Mouse (Mus musculus) adrenal gland, postnatal 10 days (tissue): Measurements from ENCODE around the gene Igtp. TPM values are rescaled to one million over a fixed set of nuclear protein-coding genes. Genes with fewer than 3 reads are reported as not detected.
"Not testable (repeated sequence)": the region's sequence is repeated elsewhere in the genome, so short reads cannot be mapped to it uniquely, and the experiment has no call there.

Experiments
- DNase-seq: peaks from one replicate; pipeline ENCODE4 v3.0.0; 2021; ENCODE audit warnings: mixed read lengths
- total RNA-seq, 2 experiments: library from RNA; stranded (reverse); gene quantifications; 2 replicates each; pipeline ENCODE4 v1.2.3; 2021

The Igtp gene
- total RNA-seq, 2 experiments from 2014 or later, result 7.7 to 8.4 TPM

DNA sequence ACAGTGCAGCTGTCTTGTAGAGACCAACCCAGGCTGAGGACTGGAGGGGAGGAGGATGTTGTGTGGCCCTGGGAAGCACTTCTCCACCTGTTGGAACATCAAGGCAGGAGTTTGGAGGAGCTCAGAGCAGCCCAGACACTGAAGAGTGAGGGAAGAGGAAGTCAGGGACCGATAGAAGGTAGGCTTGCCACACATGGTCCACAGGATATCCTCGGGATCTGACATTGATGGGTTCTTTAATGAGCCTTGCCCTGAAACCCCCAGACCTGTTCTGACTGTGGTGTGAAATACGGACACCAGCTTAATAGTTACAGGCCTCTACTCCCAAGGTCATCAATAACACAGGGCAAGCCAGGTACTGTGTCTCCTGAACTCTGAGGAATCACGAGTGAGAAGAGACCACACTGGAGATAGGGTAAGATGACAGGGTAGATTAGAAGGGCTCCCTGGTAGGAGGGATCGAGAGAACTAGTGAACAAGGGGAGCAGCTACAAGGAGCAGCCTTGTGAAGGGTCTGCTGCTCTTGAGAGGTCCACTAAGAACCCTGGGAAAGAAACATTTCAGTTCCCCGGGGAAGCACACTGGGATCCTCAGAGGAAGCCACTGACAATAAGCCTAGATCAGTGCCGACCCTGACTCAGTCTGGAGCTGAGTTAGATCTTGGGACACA is 14.5 kb downstream of the Igtp start:
- no peak for DNase-seq

DNA sequence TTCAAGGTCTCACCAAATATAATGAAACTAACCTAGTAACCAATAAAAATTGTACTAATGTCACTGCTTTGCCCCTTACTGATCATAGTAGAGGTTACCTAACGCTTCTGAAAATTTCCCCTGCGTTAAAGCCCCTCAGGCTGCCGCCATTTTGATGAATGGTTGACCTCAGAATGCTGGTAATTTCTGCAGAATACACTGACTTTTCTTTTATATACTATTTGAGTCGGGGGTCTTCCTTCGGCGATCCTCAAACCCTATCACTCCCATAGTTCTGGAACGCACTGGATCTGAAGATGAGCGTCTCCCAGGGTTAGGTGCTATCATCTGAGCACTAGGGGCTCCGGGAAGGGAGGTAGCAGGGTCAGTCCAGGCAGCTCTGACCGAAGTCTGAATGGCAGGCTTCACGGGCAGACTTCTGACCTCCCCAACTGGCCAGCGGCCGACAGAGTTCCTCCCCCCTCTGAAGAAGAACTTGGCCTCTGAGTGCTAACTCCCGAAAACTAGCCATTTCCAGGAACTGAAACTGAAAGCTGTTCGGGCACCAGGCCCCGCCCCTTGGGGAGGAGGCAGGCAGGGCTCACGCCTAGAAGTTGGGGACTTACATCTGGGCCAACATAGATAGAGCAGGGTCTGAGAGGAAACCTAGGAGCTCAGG is 15.2 kb downstream of the Igtp start:
- peak; percentile 92 for DNase-seq

DNA sequence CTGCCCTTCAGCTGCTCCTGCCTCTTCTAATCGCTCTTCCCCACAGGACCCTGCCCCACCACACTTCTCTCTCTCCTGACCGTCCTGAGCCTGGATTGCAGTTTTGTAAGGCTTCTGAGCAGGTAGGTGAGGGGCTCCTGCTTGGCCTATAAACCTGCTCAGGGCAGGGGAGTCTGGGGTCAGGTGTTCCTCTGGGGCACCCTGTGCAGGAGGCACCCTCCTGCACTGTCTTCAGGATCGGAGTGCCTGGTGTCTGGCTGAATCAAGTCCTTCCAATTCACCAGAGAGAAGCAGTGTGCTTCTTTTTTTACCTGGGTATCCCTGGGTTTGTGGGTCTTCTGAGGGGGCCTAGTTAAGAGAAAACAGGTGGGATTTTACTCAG is 15.7 kb downstream of the Igtp start:
- not testable (repeated sequence) for DNase-seq

DNA sequence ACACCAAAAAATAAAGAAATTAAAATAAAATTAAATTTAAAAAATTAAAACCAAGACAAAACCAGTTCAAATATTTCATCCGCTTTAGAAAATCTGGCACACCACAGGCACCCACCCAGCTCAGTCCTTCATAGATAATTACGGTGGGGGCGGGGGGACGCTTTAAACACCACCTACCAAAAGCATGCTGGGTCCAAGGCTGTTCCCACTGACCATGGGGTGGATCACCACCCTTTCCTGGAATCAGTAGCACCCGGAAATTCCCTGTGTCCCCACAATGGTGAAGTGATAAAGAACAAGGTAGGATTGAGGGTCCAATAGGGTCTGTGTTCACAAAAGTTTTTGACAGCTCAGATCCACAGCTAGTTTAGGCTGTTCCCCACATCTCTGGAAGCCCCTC is 16.5 kb downstream of the Igtp start:
- no peak for DNase-seq

DNA sequence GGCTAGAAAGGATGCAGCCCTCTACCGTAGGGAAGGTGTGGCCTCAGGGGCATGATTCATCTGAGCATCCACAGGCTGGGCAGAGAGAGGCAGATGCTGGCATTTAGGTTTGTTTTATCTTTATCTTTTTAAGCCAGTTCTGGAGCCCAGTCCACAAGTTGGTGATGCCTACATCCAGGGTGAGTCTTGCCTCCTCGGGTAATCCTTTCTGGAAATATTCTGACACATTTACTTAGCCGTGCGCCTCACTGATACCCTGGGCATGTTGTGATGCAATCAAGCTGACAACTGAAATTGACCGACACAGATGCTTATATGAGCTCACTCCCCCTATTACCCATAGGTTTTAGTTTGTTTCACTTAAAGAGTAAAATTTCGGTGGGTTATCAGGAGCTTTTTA is 17.5 kb downstream of the Igtp start:
- no peak for DNase-seq

DNA sequence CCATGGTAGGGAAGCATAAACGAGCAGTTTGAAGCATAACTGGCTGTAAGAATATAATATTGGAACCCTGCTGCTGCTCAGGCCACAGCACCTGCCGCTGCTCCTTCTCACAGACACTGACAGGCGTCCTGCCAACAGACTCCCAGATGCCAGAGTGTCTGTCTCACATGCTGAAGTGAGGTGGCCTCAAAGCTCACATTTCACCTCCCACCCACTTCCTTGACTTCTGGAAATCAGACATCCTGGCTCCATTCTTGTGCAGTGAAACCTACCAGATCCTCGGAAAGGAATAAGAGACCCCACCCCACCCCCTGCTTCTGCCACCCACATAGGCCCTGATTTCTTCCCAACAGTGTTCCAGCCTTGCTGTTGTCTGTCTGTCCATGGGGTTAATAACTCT is 24.4 kb downstream of the Igtp start:
- no peak for DNase-seq

DNA sequence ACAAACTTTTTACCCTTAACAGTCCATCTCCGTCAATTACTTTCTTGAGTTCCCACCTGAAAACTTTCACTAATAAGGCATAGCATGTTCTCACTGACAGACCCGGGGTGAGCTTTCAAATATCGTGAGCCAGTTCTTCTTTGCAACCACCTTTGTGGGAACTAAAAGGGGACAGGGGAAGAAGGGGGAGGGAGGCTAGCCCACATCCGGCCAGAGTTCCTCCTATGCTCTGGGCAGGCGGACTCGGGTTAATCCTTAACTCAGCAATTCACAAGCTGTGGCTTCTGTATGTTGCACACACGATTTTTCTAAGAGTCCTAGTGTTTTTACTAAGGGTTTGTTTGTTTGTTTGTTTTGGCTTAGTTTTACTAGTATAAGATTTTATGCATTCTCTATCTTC is 25.0 kb downstream of the Igtp start:
- DNase-seq, result no peak

DNA sequence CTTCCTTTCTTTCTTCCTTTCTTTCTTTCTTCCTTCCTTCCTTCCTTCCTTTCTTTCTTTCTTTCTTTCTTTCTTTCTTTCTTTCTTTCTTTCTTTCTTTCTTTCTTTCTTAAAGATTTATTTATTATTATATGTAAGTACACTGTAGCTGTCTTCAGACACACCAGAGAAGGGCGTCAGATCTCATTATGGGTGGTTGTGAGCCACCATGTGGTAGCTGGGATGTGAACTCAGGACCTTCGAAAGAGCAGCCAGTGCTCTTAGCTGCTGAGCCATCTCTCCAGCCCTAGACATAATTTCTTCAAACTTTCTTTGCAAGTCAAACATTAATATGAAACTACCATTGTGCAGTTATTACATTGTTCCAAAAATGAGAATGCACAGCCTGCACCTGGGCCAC is 25.5 kb downstream of the Igtp start:
- not testable (repeated sequence) for DNase-seq

DNA sequence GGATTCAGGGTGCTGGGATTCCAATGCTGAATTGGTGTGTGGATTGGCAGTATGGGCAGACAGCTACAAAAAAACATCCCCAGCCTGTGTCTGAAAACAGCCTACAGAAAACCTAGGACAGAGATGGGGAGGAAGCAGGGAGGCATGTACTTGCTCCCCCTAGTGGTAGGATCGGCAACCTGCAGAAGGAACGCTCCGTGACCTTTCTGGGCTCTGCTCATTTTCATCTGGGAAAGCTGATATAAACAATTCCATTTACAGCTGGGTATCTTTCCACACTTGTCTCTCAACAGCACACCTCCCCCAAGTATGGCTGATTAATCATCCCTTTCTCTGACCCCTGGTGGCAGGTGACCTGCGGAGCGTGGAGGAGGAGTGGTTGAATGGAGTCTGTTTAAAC is 26.3 kb downstream of the Igtp start:
- peak; percentile 84 for DNase-seq

DNA sequence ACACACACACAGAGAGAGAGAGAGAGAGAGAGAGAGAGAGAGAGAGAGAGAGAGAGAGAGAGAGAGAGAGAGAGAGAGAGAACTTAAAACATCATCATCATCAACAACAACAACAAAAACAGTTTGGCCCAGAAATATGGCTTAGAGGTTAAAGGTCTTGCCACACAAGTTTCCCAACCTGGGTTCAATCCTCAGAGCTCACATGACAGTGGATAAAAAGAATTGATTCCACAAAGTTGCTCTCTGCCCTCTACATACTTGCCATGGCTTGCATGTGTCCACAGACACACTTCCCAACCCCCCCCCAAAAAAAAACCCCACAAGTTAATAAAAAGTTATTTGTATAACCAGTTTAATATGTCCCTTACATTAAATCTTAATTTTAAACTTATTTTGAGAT is 27.1 kb downstream of the Igtp start:
- no peak for DNase-seq

DNA sequence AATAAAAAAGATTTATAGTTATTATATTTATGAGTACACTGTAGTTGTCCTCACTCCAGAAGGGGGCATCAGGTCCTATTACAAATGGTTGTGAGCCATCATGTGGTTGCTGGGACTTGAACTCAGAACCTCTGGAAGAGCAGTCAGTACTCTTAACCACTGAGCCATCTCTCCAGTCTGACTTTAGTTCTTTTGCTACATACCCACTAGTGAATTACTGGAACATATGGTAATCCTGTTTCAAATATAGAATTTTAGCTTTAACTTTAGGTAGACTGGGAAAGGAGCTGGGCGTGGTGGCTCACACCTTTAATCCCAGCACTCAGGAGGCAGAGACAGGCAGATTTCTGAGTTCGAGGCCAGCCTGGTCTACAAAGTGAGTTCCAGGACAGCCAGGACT is 28.7 kb downstream of the Igtp start:
- not testable (repeated sequence) for DNase-seq

DNA sequence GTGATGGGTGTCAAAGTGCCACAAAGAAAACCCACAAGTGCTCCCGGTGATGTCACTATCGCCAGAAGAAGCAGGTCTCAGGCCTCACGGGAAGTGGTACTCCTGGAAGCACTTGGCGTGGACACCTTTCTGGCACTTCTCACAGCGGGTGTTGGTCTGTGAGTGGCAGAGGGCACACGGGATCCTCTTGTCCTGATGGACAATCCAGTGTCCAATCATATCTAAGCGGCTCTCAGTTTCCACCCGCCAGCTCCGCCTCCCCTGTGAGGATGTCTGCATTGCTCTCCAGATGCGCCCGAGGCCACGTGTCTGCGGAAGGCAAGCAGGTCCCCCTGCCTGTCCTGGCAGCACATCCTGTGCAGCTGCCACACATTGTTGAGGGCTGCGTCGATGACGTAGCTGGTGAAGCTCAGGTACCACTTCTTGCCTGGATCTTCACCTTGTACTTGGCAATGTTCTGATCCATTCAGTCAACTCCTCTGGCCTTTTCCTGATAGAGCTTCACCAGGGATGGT is 31.1 kb downstream of the Igtp start:
- no peak for DNase-seq

DNA sequence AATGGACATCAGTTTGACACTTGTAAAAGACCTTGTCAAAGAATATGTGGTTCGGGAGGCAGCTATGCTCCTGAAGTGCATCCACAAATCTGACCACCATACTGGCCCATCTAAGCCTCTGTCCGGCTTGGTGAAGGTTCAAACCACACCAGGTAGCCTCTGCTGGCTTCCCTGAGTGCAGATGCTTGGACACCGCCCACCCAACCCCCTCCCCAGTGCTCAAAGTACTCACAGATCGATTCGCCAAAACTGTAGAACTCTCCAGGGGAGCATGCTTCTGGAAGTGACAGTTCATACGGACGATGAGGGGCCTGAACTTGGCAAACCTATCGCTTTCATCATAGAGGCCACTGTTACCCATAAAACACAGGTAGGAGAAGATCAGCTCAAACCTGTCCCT is 31.8 kb downstream of the Igtp start:
- no peak for DNase-seq

DNA sequence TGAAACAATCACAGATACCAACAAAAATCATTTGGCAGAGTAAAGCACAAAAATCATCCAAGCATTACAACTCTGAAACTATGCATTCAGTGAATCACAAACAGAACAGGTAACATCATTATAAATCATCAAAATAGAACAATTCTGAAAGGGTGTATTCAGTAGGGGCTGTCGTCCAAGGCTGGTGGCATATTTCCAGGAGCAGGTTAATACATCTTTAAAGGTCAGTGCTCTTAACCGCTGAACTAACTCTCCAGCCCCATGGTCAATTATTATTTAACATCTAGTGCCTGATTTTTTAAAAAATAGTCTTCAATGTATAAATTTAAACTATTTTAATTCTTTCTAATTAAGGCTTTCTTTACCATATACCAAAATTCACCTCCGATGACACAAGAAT is 35.2 kb downstream of the Igtp start:
- DNase-seq, result not testable (repeated sequence)

DNA sequence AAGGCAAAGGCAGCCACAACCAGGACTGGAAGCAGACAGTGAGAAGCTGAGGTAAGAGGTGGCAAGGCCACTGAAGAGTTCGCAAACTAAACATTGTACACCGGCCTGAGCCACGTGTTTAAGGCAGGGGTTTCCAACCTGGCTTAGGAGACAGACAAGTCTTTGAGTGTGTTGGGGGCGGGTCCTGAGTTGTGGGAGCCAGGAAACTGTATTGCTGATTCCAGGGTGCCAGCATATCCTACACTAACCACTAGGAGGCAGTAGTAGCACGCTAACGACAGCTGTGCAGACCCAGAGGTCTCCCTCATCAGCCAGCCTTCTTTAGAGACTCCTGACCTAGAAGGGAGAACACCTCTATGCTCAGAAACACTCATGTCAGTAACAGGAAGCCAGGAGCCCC is 35.8 kb downstream of the Igtp start:
- no peak for DNase-seq

DNA sequence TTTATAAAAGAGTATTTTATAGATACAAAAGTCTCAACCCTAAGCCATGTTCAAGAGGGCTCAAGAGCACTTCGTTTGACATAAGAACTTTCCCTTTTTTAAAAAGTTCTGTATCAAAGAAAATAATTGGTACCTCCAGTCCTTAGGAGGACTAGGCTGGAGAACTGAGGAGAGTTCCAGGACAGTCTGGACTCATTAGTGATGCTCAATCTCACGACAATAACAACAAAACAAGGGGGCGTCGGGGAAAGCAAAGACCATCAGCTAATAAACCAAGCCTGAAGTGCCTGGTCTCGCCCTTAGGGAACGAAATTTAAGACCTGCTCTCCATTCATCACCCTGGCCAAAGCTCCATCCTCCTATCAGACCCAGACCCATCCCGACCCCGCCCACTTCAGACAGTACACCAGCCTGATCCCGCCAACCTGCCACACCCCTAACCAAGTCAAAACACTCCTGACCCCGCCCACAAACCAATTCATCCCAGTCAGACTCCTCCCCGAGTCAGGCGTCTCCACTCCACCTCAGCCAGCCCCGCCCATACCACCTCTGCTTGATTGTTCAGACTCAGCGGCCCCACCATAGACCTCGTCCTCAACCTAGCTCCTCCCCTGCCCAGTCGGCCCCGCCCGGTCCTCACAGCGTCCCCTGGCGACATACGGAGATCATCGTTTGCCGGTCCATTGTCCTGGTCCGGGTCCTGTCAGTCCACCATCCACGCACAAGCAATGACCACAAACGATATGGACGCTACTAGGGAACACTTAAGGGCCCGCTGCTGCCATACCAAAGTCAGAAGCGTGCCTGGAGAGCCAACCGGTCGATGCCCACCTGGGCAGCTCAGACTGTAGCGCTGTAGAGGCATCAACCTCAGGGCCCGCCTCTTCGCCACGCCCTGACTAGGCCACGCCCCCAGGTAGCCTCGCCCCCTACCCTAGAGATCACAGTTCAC is 39.8 kb downstream of the Igtp start:
- DNase-seq, result peak; percentile 66

DNA sequence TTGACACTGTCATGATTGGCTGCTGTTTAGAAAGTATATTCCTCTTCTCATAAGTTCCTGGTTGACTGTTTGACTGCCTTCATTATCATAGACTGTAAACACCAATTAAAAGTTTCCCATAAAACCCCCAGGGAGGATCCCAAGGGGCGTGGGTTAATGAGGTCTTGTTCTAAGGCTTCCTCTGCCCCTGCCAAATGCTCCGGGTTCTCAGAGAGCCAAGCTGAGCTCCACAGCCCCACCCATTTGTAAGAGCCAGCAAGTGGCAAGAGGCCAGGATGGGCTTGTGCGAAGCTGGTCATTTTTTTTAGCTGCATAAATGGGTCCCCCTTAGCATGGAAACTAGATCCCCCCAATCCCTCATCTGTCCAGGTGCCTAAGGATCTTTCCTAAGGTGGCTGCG is 47.9 kb downstream of the Igtp start:
- DNase-seq, result no peak

DNA sequence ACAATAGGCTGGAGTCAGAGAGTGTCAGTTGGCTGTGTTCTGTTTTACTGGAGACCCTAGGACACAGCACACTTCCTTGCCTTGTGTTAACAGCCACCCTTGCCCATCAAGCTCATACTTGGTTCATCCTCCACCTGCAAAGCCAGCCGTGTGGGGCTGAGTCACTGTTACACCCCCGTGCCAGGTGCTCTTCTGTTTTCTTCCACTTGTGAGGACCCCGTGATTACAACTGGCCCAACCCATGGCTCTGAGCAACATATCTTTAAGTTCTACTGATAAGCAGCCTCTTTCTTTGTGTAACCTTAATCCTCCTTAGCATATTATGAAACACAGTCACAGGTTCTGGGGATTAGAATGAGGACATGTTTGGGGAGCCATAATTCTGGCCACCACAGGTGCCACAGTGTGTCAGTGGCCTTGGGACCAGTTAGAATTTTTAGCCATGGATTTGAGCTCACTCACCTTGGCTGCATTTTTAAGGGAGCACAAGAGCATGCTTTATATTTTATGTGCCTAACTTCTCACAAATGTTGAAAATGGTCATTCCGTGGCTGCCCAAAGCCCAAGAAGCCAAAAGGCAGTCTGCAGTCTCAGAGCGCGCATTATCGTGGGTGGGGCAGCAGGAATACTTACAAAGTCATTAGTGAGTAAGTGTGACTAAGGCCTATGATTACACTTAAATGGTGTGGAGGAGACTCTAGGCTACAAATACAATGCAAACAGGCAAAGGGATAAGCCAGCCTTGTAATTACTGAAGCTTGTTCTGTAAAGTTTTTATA is 50.0 kb downstream of the Igtp start:
- DNase-seq, result no peak

DNA sequence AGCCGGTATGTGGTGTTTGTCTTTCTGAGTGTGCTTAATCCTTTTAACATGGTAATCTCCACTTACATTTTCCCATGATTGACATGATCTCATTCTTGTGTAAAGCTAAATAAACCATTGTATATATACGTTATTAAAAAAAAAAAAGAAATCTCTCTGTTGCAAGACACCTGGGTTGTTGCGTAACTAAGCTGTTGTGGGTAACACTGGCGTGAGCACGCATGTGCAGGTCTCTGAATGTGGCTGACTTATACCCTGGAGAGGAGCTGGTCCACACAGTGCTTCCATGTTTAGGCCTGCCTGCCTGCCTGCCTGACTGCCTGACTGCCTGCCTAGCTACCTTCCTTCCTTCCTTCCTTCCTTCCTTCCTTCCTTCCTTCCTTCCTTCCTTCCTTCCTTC is 51.2 kb downstream of the Igtp start:
- no peak for DNase-seq

DNA sequence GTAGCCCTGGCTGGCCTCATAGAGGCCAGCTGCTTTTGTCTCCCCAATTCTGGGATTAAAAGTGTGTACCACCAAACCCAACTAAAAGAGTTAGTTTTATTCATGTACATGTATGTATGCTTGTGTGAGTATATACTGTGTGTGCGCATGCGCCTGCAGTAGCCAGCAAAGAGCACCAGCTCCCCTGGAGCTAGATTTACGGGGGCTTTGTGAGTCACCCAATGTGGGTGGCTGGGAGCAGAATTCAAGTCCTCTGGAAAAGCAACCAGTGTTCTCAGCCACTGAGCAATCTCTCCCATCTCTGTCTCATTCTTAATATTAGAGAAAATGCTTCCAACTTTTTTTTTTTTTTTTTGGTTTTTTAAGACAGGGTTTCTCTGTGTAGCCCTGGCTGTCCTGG is 55.1 kb downstream of the Igtp start:
- DNase-seq, result no peak
